Mouse (Mus musculus) limb, embryonic 12.5 days (tissue): Measurements from ENCODE around the gene Lgals1. TPM values are rescaled to one million over a fixed set of nuclear protein-coding genes. Genes with fewer than 3 reads are reported as not detected.

ENCODE experiments used
- ATAC-seq: fragments of 200-750 bp; cut with Nextera tagmentation; 2 replicates; pipeline ENCODE4 v1.8.0; 2017; ENCODE audit warnings: low read depth, moderate TSS enrichment; ENCODE audit not compliant: insufficient number of reproducible peaks, insufficient read depth, low FRiP score, low TSS enrichment
- H3K27ac ChIP-seq: fragments of 300-500 bp; sonication (generic); 2 replicates; pipeline ENCODE4 v1.5.1; 2016; ENCODE audit warnings: mild to moderate bottlenecking, moderate library complexity
- H3K27me3 ChIP-seq: fragments of 300-500 bp; sonication (generic); 2 replicates; pipeline ENCODE4 v1.6.1; 2016; ENCODE audit warnings: mild to moderate bottlenecking, moderate library complexity
- H3K36me3 ChIP-seq: fragments of 300-500 bp; sonication (generic); 2 replicates; pipeline ENCODE4 v1.6.1; 2016; ENCODE audit warnings: mild to moderate bottlenecking, moderate library complexity
- H3K4me1 ChIP-seq: fragments of 300-500 bp; sonication (generic); replicated peaks from 2 replicates; pipeline ENCODE4 v1.6.1; 2016
- H3K4me2 ChIP-seq: fragments of 300-500 bp; sonication (generic); 2 replicates; pipeline ENCODE4 v1.6.1; 2016; ENCODE audit warnings: mild to moderate bottlenecking, moderate library complexity
- H3K4me3 ChIP-seq: fragments of 300-500 bp; sonication (generic); replicated peaks from 2 replicates; pipeline ENCODE4 v1.5.1; 2016; ENCODE audit warnings: mild to moderate bottlenecking
- H3K9ac ChIP-seq: fragments of 300-500 bp; sonication (generic); replicated peaks from 2 replicates; pipeline ENCODE4 v1.6.1; 2016; ENCODE audit warnings: mild to moderate bottlenecking, moderate library complexity
- H3K9me3 ChIP-seq: fragments of 300-500 bp; sonication (generic); 2 replicates; pipeline ENCODE4 v1.6.1; 2016; ENCODE audit warnings: mild to moderate bottlenecking, moderate library complexity
- WGBS: fragments of 180-500 bp; shearing (Covaris S2); methylation state at CpG from one replicate; pipeline ENCODE4 v1.1.7; 2016; 5-methylcytosine and 5-hydroxymethylcytosine counted together
- polyA plus RNA-seq: library from polyadenylated mRNA; unstranded; fragments of >200 nt; fragmentation: Nextera tagmentation; extraction: Ambion mirVana; gene quantifications from 2 replicates; pipeline ENCODE4 v1.2.1, GENCODE M21; 2016

Gene Lgals1
- polyA plus RNA-seq, 1 experiment from 2014 or later: 922 TPM

DNA sequence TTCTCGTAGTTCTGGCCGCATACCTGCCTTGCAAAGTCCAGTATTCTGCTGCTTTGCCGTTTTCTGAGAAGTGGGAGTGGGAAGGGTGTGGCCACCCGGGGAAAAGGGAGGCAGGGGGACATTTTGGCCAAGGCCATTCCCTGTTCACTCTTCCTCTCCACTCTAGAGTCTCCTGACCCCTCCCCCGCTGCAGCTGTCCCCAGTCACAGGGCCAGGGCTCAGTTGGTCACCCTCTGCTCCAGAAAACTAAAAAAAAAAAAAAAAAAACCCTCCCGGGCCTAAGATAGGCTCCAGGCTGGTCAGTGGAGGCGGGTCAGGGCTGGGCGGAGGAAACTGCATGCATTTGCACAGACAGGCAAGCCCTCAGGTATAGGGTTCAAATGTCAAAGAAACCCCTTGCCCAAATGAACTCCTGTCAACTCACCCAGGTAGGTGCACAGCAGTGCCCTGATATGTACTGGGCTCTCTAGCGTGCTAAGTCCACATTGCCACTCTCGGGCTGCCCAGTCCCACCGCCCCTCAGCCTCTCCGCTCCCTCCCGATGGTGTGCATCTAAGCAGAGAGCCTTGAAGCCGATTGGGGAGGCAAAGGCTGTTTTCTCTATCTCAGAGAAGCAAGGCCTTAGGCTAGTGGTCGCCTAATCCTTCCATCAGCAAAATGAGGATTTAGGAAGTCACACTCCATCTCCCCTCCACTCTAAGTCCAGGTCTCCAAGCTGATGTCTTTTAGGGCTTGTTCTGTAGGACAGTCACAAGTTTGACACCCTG is 679 bp downstream of the Lgals1 start:
- 13% methylated on average over 15 of the region's 15 CpGs for WGBS
- H3K4me1 ChIP-seq: peaks cover 42% of the 10 kb centered on the region
- H3K27me3 ChIP-seq: no peaks in the 10 kb centered on the region
- H3K36me3 ChIP-seq: peaks cover 16% of the 10 kb centered on the region
- peak overlapping the region; percentile 98 for H3K27ac ChIP-seq
- no peak for ATAC-seq
- H3K9ac ChIP-seq: peak overlapping the region; percentile 63
- peak overlapping the region; percentile 93 for H3K4me2 ChIP-seq
- H3K9me3 ChIP-seq: no peaks in the 10 kb centered on the region
- H3K4me3 ChIP-seq: peak overlapping the region; percentile 52

- ATAC-seq: peak; percentile 43
- peak overlapping the region; percentile 52 for H3K4me3 ChIP-seq
- peak overlapping the region; percentile 98 for H3K27ac ChIP-seq
- H3K4me2 ChIP-seq: peak overlapping the region; percentile 93
- H3K4me1 ChIP-seq: peaks cover 42% of the 10 kb centered on the region
- H3K9ac ChIP-seq: peak overlapping the region; percentile 63
- WGBS: 1% methylated on average over 33 of the region's 35 CpGs
- no peaks in the 10 kb centered on the region for H3K9me3 ChIP-seq
- no peaks in the 10 kb centered on the region for H3K27me3 ChIP-seq
- peaks cover 16% of the 10 kb centered on the region for H3K36me3 ChIP-seq
Measured at GRCm38 (mm10) chr15:78927788-78928457, 1.4 kb downstream of the Lgals1 start.

DNA sequence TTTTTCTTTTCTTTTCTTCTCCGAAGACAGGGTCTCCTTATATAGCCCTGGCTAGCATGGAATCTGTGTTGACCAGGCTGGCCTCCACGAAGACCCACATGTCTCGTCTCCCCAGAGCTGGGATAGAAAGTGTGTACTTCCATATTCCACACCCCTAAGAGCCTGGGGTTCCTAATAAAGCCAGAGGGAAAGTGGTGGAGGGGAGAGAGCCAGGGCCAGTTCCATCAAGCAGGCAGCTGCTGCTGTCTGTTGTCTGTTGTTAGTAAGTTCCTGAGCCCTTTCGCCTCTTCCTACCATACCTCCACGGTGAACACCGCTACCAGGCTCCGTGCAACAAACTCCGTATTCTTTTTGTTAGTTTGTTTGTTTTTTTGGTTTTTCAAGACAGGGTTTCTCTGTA is 2.0 kb downstream of the Lgals1 start:
- Histone ChIP-seq H3K27ac (peak overlapping the region; percentile 98), H3K9ac (peak overlapping the region; percentile 63; the same call in 1 of the 2 replicates), H3K36me3 (peaks cover 16% of the 10 kb centered on the region), H3K9me3 (no peaks in the 10 kb centered on the region), H3K4me1 (peaks cover 39% of the 10 kb centered on the region), H3K4me2 (peak overlapping the region; percentile 93), H3K4me3 (peak overlapping the region; percentile 52), H3K27me3 (no peaks in the 10 kb centered on the region)
- 39% methylated on average over 8 of the region's 8 CpGs for WGBS
- ATAC-seq: no peak

DNA sequence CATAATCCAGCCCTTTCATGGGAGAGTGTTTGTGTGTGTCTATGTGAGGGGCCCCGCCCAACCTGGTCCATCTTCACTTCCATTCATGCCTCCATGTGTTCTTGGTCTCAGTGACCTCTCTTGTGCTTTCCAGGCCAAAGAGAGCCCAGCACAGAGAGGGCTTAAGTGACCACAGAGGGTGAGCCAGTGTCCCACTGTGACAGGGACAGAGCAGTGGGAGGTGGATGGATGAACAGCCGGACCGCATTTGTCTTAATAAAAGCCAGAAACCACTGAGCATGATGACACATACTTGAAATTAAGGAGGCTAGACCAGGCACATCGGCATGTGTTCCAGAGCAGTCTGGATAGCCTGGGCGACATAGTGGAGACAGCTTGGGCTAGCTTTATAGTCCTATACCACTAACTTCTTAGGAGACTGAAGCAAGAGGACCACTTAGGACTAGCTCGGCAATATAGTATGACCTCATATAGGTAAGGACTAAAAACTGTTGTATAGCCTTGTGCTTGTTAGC is 3.7 kb downstream of the Lgals1 start:
- whole genome bisulfite sequencing: 86% methylated on average over 6 of the region's 6 CpGs
- peaks cover 30% of the 10 kb centered on the region for H3K4me1 ChIP-seq
- no peak overlapping the region for H3K9ac ChIP-seq
- H3K4me2 ChIP-seq: no peak overlapping the region
- H3K27ac ChIP-seq: no peak overlapping the region
- no peaks in the 10 kb centered on the region for H3K9me3 ChIP-seq
- peaks cover 16% of the 10 kb centered on the region for H3K36me3 ChIP-seq
- no peak overlapping the region for H3K4me3 ChIP-seq
- no peak for ATAC-seq
- H3K27me3 ChIP-seq: no peaks in the 10 kb centered on the region

DNA sequence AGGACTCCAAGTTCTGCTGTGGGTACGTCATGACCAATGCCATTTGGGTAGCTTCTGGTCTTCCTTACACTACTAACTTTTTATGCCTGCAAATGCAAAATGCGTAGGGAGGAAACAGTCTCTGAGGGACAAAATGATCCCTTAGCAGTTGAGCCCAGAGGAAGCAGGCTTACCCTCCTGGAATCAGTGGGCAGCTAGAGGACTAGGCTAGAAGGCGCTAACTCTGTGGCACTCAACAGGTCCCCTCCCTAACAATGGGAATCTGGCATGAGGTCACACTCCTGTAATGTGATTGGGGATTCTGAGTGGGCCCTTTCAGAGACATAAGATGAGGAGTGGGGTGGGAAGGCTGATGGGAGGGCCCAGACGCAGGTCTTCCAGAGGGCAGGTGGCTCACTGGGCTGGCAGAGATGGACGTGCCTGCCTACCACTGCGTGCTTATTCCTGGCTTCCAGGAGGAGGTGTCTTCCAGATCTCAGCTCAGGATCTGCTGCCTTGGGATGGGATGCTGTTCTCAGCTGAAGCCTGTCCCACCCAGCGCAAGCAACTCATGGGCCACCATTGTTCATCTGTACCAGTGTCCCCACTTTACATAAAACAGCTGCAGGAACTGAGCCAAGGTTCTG is 4.4 kb downstream of the Lgals1 start:
- H3K9me3 ChIP-seq: no peaks in the 10 kb centered on the region
- no peak overlapping the region for H3K4me2 ChIP-seq
- H3K36me3 ChIP-seq: peaks cover 16% of the 10 kb centered on the region
- peak overlapping the region; percentile 23; the same call in 1 of the 2 replicates for H3K9ac ChIP-seq
- no peaks in the 10 kb centered on the region for H3K27me3 ChIP-seq
- ATAC-seq: no peak
- no peak overlapping the region for H3K4me3 ChIP-seq
- H3K4me1 ChIP-seq: peaks cover 29% of the 10 kb centered on the region
- 0 out of 2 replicates have a peak overlapping the region, but pooled peaks have one; percentile 12 for H3K27ac ChIP-seq
- WGBS: 87% methylated on average over 7 of the region's 7 CpGs

DNA sequence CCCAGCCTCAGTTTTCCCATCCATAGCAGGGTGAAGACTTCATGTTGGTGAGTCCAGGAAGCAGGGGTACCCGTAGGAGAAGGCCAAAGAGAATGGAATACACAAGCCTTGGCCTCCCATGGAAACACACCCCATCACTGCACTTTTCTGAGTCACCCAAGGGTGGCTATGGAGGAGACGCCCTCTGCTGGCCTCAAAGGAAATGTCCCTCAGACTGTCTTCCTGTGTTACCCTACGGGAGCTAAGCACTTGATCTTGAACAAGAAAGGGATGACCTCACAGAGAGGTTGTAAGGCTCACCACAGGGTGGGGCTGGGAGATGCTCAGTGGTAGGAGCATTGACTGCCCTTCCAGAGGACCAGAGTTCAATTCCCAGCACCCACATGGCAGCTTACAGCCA is 5.1 kb downstream of the Lgals1 start:
- Histone ChIP-seq H3K36me3 (peaks cover 16% of the 10 kb centered on the region), H3K9me3 (no peaks in the 10 kb centered on the region), H3K4me3 (no peak overlapping the region), H3K27me3 (no peaks in the 10 kb centered on the region), H3K4me1 (peaks cover 29% of the 10 kb centered on the region), H3K9ac (no peak overlapping the region; the same call in 1 of the 2 replicates), H3K27ac (no peak overlapping the region), H3K4me2 (no peak overlapping the region)
- 28% methylated on average over 3 of the region's 3 CpGs for WGBS
- no peak for ATAC-seq

GRCm38 (mm10) chr15:78934784-78935320 is 8.3 kb downstream of the Lgals1 start, which contains the start of gene Nol12:
Gene Nol12 (plus strand): TSS chr15:78934933.
- Histone ChIP-seq H3K4me2 (peak within 1 kb of the TSS; percentile 79), H3K4me1 (peaks cover 12% of the 10 kb centered on the region), H3K4me3 (peak within 1 kb of the TSS; percentile 77), H3K9ac (peak within 1 kb of the TSS; percentile 66), H3K27me3 (no peaks in the 10 kb centered on the region), H3K27ac (peak within 1 kb of the TSS; percentile 91), H3K36me3 (peaks cover 40% of the 10 kb centered on the region), H3K9me3 (no peaks in the 10 kb centered on the region)
- WGBS: under 1% methylated on average over 42 of the region's 42 CpGs
- peak; percentile 85 for ATAC-seq

DNA sequence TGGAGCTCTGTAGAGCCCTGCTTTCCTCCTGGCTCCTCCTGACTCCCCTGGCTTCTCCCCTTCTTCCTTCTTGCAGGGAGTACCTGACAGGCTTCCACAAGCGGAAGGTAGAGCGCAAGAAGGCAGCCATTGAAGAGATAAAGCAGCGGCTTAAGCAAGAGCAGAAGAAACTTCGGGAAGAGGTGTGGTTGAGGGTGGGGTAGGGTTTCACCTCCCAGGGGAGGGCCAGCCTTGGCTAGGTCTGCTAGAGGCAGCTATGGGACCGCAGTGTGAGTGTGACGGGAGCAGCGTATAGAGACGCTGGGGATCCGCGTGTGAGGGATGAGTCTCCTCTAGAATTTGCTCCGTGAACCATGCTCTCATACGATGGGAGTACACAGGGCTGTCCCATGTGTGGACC is 9.9 kb downstream of the Lgals1 start:
- H3K27ac ChIP-seq: no peak overlapping the region
- H3K9ac ChIP-seq: 0 out of 2 replicates have a peak overlapping the region, but pooled peaks have one; percentile 8
- H3K27me3 ChIP-seq: no peaks in the 10 kb centered on the region
- H3K4me3 ChIP-seq: peak overlapping the region; percentile 77; the same call in 1 of the 2 replicates
- peak overlapping the region; percentile 79 for H3K4me2 ChIP-seq
- H3K4me1 ChIP-seq: peaks cover 12% of the 10 kb centered on the region
- no peaks in the 10 kb centered on the region for H3K9me3 ChIP-seq
- H3K36me3 ChIP-seq: peaks cover 48% of the 10 kb centered on the region
- no peak for ATAC-seq
- 90% methylated on average over 12 of the region's 12 CpGs for WGBS

- Histone ChIP-seq H3K27ac (no peak overlapping the region), H3K4me2 (no peak overlapping the region), H3K9ac (no peak overlapping the region), H3K4me3 (no peak overlapping the region), H3K36me3 (peaks cover 55% of the 10 kb centered on the region), H3K27me3 (no peaks in the 10 kb centered on the region), H3K4me1 (peaks cover 12% of the 10 kb centered on the region), H3K9me3 (no peaks in the 10 kb centered on the region)
- 96% methylated on average over 10 of the region's 10 CpGs for WGBS
- no peak for ATAC-seq
Measured at GRCm38 (mm10) chr15:78937311-78937710, 10.8 kb downstream of the Lgals1 start.

- ATAC-seq: no peak
- H3K4me1 ChIP-seq: peaks cover 15% of the 10 kb centered on the region
- H3K27me3 ChIP-seq: no peaks in the 10 kb centered on the region
- no peak overlapping the region for H3K4me3 ChIP-seq
- 96% methylated on average over 2 of the region's 2 CpGs for WGBS
- no peak overlapping the region for H3K9ac ChIP-seq
- peaks cover 55% of the 10 kb centered on the region for H3K36me3 ChIP-seq
- no peak overlapping the region for H3K4me2 ChIP-seq
- no peaks in the 10 kb centered on the region for H3K9me3 ChIP-seq
- no peak overlapping the region for H3K27ac ChIP-seq
Measured at GRCm38 (mm10) chr15:78937963-78938362, 11.4 kb downstream of the Lgals1 start.

DNA sequence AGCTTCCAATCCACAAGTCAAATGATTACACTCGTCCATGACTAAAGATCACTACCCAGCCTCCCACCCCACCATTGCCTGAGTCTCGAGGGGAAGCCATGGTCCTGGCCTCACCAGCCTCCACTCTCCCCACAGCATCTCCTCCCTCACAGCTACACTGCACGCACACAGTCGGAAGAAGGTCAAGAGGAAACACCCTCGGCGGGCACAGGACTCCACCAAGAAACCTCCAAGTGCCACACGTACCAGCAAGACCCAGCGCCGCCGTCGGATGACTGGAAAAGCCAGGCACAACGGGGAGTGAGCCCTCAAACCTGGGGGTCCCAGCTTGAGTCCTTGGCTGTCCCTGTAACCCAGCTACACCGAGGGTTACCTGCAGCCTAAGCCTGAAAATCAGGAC is 13.8 kb downstream of the Lgals1 start:
- H3K9me3 ChIP-seq: no peaks in the 10 kb centered on the region
- H3K4me1 ChIP-seq: peaks cover 15% of the 10 kb centered on the region
- peaks cover 55% of the 10 kb centered on the region for H3K36me3 ChIP-seq

More for the DNA sequence above, 13.8 kb downstream of the Lgals1 start:
- Histone ChIP-seq H3K27ac (no peak overlapping the region), H3K4me2 (no peak overlapping the region), H3K27me3 (no peaks in the 10 kb centered on the region), H3K9ac (no peak overlapping the region), H3K4me3 (no peak overlapping the region)
- ATAC-seq: no peak
- 91% methylated on average over 13 of the region's 13 CpGs for WGBS
